Mouse (Mus musculus) embryonic fibroblast, embryonic 13.5 days (primary cell): ENCODE measurements around the gene Steap1.

ENCODE experiments used
- CTCF ChIP-seq: IDR thresholded peaks from 2 replicates; pipeline ENCODE4 v1.5.1; 2011; ENCODE audit warnings: mild to moderate bottlenecking, control low read depth, low read length, moderate library complexity, borderline replicate concordance; ENCODE audit not compliant: insufficient read depth
- POLR2A ChIP-seq: IDR thresholded peaks from 2 replicates; pipeline ENCODE4 v1.6.1; 2011; ENCODE audit warnings: low read depth, mild to moderate bottlenecking, control low read depth, low read length, moderate library complexity

DNA sequence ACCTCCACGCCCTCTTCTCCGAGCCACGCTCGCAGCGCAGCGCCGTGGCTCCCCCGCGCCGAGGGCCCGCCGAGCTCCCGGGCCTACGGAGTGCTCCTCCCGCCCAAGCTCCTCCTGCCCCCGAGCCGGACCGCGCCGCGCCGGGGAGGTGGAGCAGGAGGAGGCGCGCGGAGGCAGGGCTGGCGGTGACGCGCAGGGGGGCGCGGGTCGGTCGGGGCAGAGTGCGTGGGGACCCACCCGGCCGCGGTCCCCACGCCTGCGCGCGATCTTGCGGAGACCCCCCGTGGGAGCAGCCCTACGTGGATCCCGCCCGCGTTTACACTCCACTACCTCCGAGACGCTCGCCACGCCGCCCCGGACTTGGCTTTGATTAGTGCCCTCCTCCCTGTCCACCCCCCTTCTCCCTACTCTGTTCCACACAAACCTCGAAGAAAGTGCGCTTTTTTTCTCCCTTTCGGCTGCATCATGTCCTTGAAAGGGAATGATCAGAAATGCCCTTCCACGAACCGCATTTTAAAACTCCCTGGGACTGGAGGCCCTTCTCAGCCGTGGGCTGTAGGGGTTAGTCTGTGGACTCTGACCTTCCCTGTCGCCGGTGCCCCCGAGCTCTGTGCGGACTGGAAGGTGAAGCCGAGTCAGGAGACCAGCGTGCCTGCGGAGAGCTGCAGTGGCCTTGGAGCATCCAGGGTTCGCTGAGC lies 55.0 kb downstream of the Steap1 start, which contains the start of gene Steap2:
- no peak for TF ChIP-seq CTCF
- TF ChIP-seq POLR2A = peak; percentile 86
